Comparison of ENCODE assay signal across 14 mouse cellular contexts in the genomic region with DNA sequence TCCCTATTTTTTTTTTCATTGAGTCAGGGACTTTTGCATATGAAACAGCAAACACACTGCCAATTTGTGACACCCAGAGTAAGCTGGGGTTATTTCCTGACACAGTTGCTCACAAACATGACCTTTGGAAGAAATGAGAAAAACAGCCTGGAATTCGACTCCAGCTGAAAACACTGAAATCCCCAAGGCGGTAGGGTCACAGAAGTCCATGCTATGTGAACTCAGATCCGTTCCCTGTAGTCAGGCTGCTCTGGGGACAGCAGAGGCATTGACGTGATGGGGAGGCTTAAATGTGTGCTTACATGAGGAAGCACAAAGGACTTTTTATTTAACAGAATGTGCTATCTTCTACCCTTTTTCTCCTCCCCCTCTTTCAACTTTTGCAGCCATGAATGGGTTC. TPM values are rescaled to one million over a fixed set of nuclear protein-coding genes. Genes with fewer than 3 reads are reported as not detected.
DNase-seq lines count a peak whose midpoint lies in the region; ATAC-seq and TF ChIP-seq lines count a peak whose summit lies in the region.
"Had no signal": no experiment of that assay in that cellular context is flagged by ENCODE, and none has a peak within 500 bp of the region (broad histone marks: within the 10 kb centered on the region; RNA-seq: fewer than 3 reads in every experiment).

No protein-coding gene starts in this region.

- no peaks in the 10 kb centered on the region for H3K4me1 ChIP-seq in lung, embryonic 16.5 days (replicated peaks; ENCODE audit: control insufficient read depth, insufficient read depth, low read length)
- peaks cover 9% of the 10 kb centered on the region for H3K4me1 ChIP-seq in kidney, adult 2 months (ENCODE audit: control insufficient read depth, insufficient read depth, low read length)
- H3K4me1 ChIP-seq in liver, postnatal 0 days (ENCODE audit: insufficient read depth) = no peaks in the 10 kb centered on the region
- no peaks in the 10 kb centered on the region for H3K4me1 ChIP-seq in forebrain, embryonic 13.5 days
- H3K4me1 ChIP-seq: heart, embryonic 15.5 days; limb, embryonic 15.5 days; stomach, embryonic 15.5 days had no signal

- H3K36me3 ChIP-seq in lung, embryonic 16.5 days (ENCODE audit: control insufficient read depth, insufficient read depth, low read length) = no peaks in the 10 kb centered on the region
- H3K36me3 ChIP-seq in kidney, adult 2 months (ENCODE audit: control insufficient read depth, insufficient read depth, low read length) = no peaks in the 10 kb centered on the region
- H3K36me3 ChIP-seq in liver, postnatal 0 days (replicated peaks; ENCODE audit: insufficient read depth, low read length) = peaks cover 10% of the 10 kb centered on the region; the same call in 1 of the 2 replicates
- H3K36me3 ChIP-seq in forebrain, embryonic 13.5 days (ENCODE audit: poor library complexity, severe bottlenecking) = no peaks in the 10 kb centered on the region
- H3K36me3 ChIP-seq: G1E; heart, embryonic 15.5 days; limb, embryonic 15.5 days; stomach, embryonic 15.5 days had no signal

- TF ChIP-seq POLR2A in kidney, adult 2 months (IDR thresholded peaks at IDR 0.05; ENCODE audit: low read depth, low read length) = no peak

- H3K4me2 ChIP-seq in lung, embryonic 16.5 days (ENCODE audit: low read depth, low read length) = no peak overlapping the region
- H3K4me2 ChIP-seq in liver, postnatal 0 days (ENCODE audit: low read depth, low read length) = no peak overlapping the region
- no peak overlapping the region for H3K4me2 ChIP-seq in forebrain, embryonic 13.5 days
- H3K4me2 ChIP-seq: heart, embryonic 15.5 days; limb, embryonic 15.5 days; stomach, embryonic 15.5 days had no signal

- no peak for TF ChIP-seq CTCF in kidney, adult 2 months (conservative IDR thresholded peaks at IDR 0.05; ENCODE audit: insufficient read depth, insufficient read length, low read depth, low read length)
- TF ChIP-seq CTCF in liver, postnatal 0 days (IDR thresholded peaks at IDR 0.05; ENCODE audit: low read depth) = no peak

- H3K27ac ChIP-seq in lung, embryonic 16.5 days (ENCODE audit: low read length) = no peak overlapping the region
- peak overlapping the region; percentile 88 for H3K27ac ChIP-seq in kidney, adult 2 months (ENCODE audit: insufficient read depth, low read depth, low read length)
- peak overlapping the region; percentile 79 for H3K27ac ChIP-seq in liver, postnatal 0 days (ENCODE audit: low read depth)
- no peak overlapping the region for H3K27ac ChIP-seq in forebrain, embryonic 13.5 days
- H3K27ac ChIP-seq: heart, embryonic 15.5 days; limb, embryonic 15.5 days; stomach, embryonic 15.5 days had no signal

- H3K9ac ChIP-seq in lung, embryonic 16.5 days (ENCODE audit: low read length) = no peak overlapping the region
- H3K9ac ChIP-seq in liver, postnatal 0 days (replicated peaks) = no peak overlapping the region
- no peak overlapping the region for H3K9ac ChIP-seq in forebrain, embryonic 13.5 days
- H3K9ac ChIP-seq: heart, embryonic 15.5 days; limb, embryonic 15.5 days; stomach, embryonic 15.5 days had no signal

- peak; percentile 41 for DNase-seq in adrenal gland, adult 2 months
- no peak for DNase-seq in adrenal gland, adult 18-20 months (ENCODE audit: low spot score in 2 of 2)
- DNase-seq in lung, postnatal 4 days = no peak
- peak; percentile 92 for DNase-seq in kidney, adult 2 months
- DNase-seq in liver, postnatal 0 days = peak; percentile 36
- DNase-seq in frontal cortex, postnatal 36 days (ENCODE audit: low spot score in 2 of 2) = no peak
- DNase-seq: right cerebral cortex, adult 18-20 months had no signal

- H3K9me3 ChIP-seq in lung, embryonic 16.5 days (ENCODE audit: control insufficient read depth, low read length) = no peaks in the 10 kb centered on the region
- no peaks in the 10 kb centered on the region for H3K9me3 ChIP-seq in liver, postnatal 0 days (ENCODE audit: low read length)
- no peaks in the 10 kb centered on the region for H3K9me3 ChIP-seq in forebrain, embryonic 13.5 days (replicated peaks)
- H3K9me3 ChIP-seq: G1E; heart, embryonic 15.5 days; limb, embryonic 15.5 days; stomach, embryonic 15.5 days had no signal

- 34% methylated on average over 4 of the region's 4 CpGs for WGBS in lung, embryonic 16.5 days
- WGBS in kidney, adult 2 months = 20% methylated on average over 4 of the region's 4 CpGs
- WGBS in liver, postnatal 0 days (ENCODE audit: insufficient replicate concordance) = 43% methylated on average over 4 of the region's 4 CpGs
- 67% methylated on average over 4 of the region's 4 CpGs for WGBS in forebrain, embryonic 13.5 days

- H3K27me3 ChIP-seq in lung, embryonic 16.5 days (ENCODE audit: control insufficient read depth, insufficient read depth, low read depth, low read length) = no peaks in the 10 kb centered on the region
- H3K27me3 ChIP-seq in kidney, adult 2 months (replicated peaks; ENCODE audit: control insufficient read depth, insufficient read depth, low read length) = no peaks in the 10 kb centered on the region
- H3K27me3 ChIP-seq in liver, postnatal 0 days (ENCODE audit: insufficient read depth, low read length) = no peaks in the 10 kb centered on the region
- H3K27me3 ChIP-seq in forebrain, embryonic 13.5 days = no peaks in the 10 kb centered on the region
- H3K27me3 ChIP-seq: heart, embryonic 15.5 days; limb, embryonic 15.5 days; stomach, embryonic 15.5 days had no signal

- ATAC-seq in lung, embryonic 16.5 days (ENCODE audit: low read depth) = 0 out of 2 replicates have a peak, but pooled peaks have one; percentile 34
- peak; percentile 93 for ATAC-seq in liver, postnatal 0 days
- no peak for ATAC-seq in forebrain, embryonic 13.5 days
- ATAC-seq: forebrain, embryonic 14.5 days had no signal

- H3K4me3 ChIP-seq in lung, embryonic 16.5 days (ENCODE audit: low read length) = no peak overlapping the region
- H3K4me3 ChIP-seq in kidney, adult 2 months (ENCODE audit: insufficient read depth, low read depth, low read length) = no peak overlapping the region
- H3K4me3 ChIP-seq in liver, postnatal 0 days (ENCODE audit: low read depth, low read length) = no peak overlapping the region
- H3K4me3 ChIP-seq in forebrain, embryonic 13.5 days = no peak overlapping the region
- H3K4me3 ChIP-seq: heart, embryonic 15.5 days; limb, embryonic 15.5 days; stomach, embryonic 15.5 days had no signal

- peak; percentile 50 for TF ChIP-seq EP300 in liver, postnatal 0 days (IDR thresholded peaks at IDR 0.05; ENCODE audit: low read depth)

RNA-seq across cellular contexts. Expression of a gene that starts 21.6 kb away (rescaled TPM):
- 10 to 100 TPM; 55.2 to 79.1 TPM for total RNA-seq in adrenal gland, adult 2 months (2021)
- polyA plus RNA-seq in adrenal gland, adult 2 months (2012; rRNA removed) = 4.1 and 5.7 TPM in 2 replicates
- total RNA-seq in adrenal gland, adult 18-20 months (2021) = 10 to 100 TPM; 45.1 to 63.9 TPM
- 5.6 and 8.2 TPM in 2 replicates for polyA plus RNA-seq in lung, embryonic 16.5 days (2015; fragmentation: Nextera tagmentation; extraction: Ambion mirVana)
- polyA plus RNA-seq in kidney, adult 2 months (2012; rRNA removed) = 17.7 and 18.9 TPM in 2 replicates
- 272 and 290 TPM in 2 replicates for polyA plus RNA-seq in liver, postnatal 0 days (2015; fragmentation: Nextera tagmentation; extraction: Ambion mirVana)
- polyA plus RNA-seq in forebrain, embryonic 13.5 days (2015; fragmentation: Nextera tagmentation; extraction: Ambion mirVana) = 2.2 and 3.0 TPM in 2 replicates
- polyA plus RNA-seq: G1E had no signal

RNA-seq across cellular contexts. Expression of a gene that starts 56.6 kb away (rescaled TPM):
- total RNA-seq in adrenal gland, adult 2 months (2021) = 10 to 100 TPM; 14.4 to 15.0 TPM
- polyA plus RNA-seq in adrenal gland, adult 2 months (2012; rRNA removed) = 27.0 and 39.1 TPM in 2 replicates
- total RNA-seq in adrenal gland, adult 18-20 months (2021) = 10 to 100 TPM; 11.2 to 15.7 TPM
- polyA plus RNA-seq in lung, embryonic 16.5 days (2015; fragmentation: Nextera tagmentation; extraction: Ambion mirVana) = 11.4 and 12.2 TPM in 2 replicates
- polyA plus RNA-seq in kidney, adult 2 months (2012; rRNA removed) = 13.8 and 26.4 TPM in 2 replicates
- polyA plus RNA-seq in liver, postnatal 0 days (2015; fragmentation: Nextera tagmentation; extraction: Ambion mirVana) = 5.1 and 5.4 TPM in 2 replicates
- polyA plus RNA-seq in forebrain, embryonic 13.5 days (2015; fragmentation: Nextera tagmentation; extraction: Ambion mirVana) = 10.2 and 11.3 TPM in 2 replicates

Comparison
In these comparisons a context has a peak if more than half of its experiments do, and no peak if none do; other contexts are left out.
1. DNase-seq: peak in adrenal gland, adult 2 months (single experiment), kidney, adult 2 months (single experiment) and liver, postnatal 0 days (single experiment); none in adrenal gland, adult 18-20 months (0 of 2), lung, postnatal 4 days (0 of 2) and frontal cortex, postnatal 36 days (0 of 2).
2. H3K27ac ChIP-seq: peak in kidney, adult 2 months (single experiment) and liver, postnatal 0 days (single experiment); none in lung, embryonic 16.5 days (single experiment) and forebrain, embryonic 13.5 days (single experiment).
3. RNA of a gene that starts 21.6 kb away (polyA plus RNA-seq): 272 to 290 TPM in liver, postnatal 0 days; 17.7 to 18.9 TPM in kidney, adult 2 months, 5.6 to 8.2 TPM in lung, embryonic 16.5 days, 4.1 to 5.7 TPM in adrenal gland, adult 2 months and 2.2 to 3.0 TPM in forebrain, embryonic 13.5 days; every median in the first group is over 10 times any median in the second.